Mouse (Mus musculus): ENCODE measurements around the gene Hfe2. TPM values are rescaled to one million over a fixed set of nuclear protein-coding genes. Genes with fewer than 3 reads are reported as not detected.
"Not testable (repeated sequence)": the region's sequence is repeated elsewhere in the genome, so short reads cannot be mapped to it uniquely, and the experiment has no call there.

Gene Hfe2
- polyA plus RNA-seq (2015; fragmentation: Nextera tagmentation; extraction: Ambion mirVana), result 8.7 and 18.4 TPM in 2 replicates

- peak; percentile 37; the same call in 1 of the 2 replicates for ATAC-seq (ENCODE audit: insufficient number of reproducible peaks, low FRiP score, low TSS enrichment, low read depth)
- no peaks in the 10 kb centered on the region for H3K9me3 ChIP-seq
- no peaks in the 10 kb centered on the region for H3K36me3 ChIP-seq
- H3K9ac ChIP-seq, result no peak within 1 kb of the TSS
- peaks cover 39% of the 10 kb centered on the region for H3K27me3 ChIP-seq
- H3K4me1 ChIP-seq, result peaks cover 8% of the 10 kb centered on the region
- H3K27ac ChIP-seq, result no peak within 1 kb of the TSS
- H3K4me3 ChIP-seq, result no peak within 1 kb of the TSS
- H3K4me2 ChIP-seq, result no peak within 1 kb of the TSS
- 74% methylated on average over 4 of the region's 4 CpGs for WGBS
These were observed at the start of gene Hfe2 for GRCm38 (mm10) chr3:96524914-96525313. Hfe2 (plus strand) TSS chr3:96525172.

- 51% methylated on average over 3 of the region's 3 CpGs for WGBS
- H3K4me2 ChIP-seq, result no peak overlapping the region
- H3K36me3 ChIP-seq, result no peaks in the 10 kb centered on the region
- ATAC-seq (ENCODE audit: insufficient number of reproducible peaks, low FRiP score, low TSS enrichment, low read depth), result no peak
- peaks cover 6% of the 10 kb centered on the region for H3K4me1 ChIP-seq
- no peak overlapping the region for H3K9ac ChIP-seq
- no peak overlapping the region for H3K4me3 ChIP-seq
- H3K27ac ChIP-seq, result no peak overlapping the region
- H3K27me3 ChIP-seq, result peaks cover 42% of the 10 kb centered on the region
- H3K9me3 ChIP-seq, result no peaks in the 10 kb centered on the region
These were observed 47.9 kb upstream of the Hfe2 start for GRCm38 (mm10) chr3:96477084-96477483.

GRCm38 (mm10) chr3:96477558-96477957, 47.4 kb upstream of the Hfe2 start:
- Histone ChIP-seq H3K27ac (no peak overlapping the region), H3K9ac (no peak overlapping the region), H3K4me2 (no peak overlapping the region), H3K27me3 (peaks cover 39% of the 10 kb centered on the region), H3K36me3 (no peaks in the 10 kb centered on the region), H3K9me3 (no peaks in the 10 kb centered on the region), H3K4me3 (no peak overlapping the region), H3K4me1 (peaks cover 6% of the 10 kb centered on the region)
- 68% methylated on average over 6 of the region's 6 CpGs for WGBS
- no peak for ATAC-seq (ENCODE audit: insufficient number of reproducible peaks, low FRiP score, low TSS enrichment, low read depth)

GRCm38 (mm10) chr3:96479249-96479648, 45.7 kb upstream of the Hfe2 start:
- Histone ChIP-seq H3K36me3 (no peaks in the 10 kb centered on the region), H3K9me3 (no peaks in the 10 kb centered on the region), H3K27ac (no peak overlapping the region), H3K4me1 (peaks cover 6% of the 10 kb centered on the region), H3K4me3 (no peak overlapping the region), H3K9ac (no peak overlapping the region), H3K4me2 (no peak overlapping the region), H3K27me3 (peaks cover 23% of the 10 kb centered on the region)
- WGBS, result 28% methylated on average over 3 of the region's 3 CpGs
- no peak for ATAC-seq (ENCODE audit: insufficient number of reproducible peaks, low FRiP score, low TSS enrichment, low read depth)

- no peak overlapping the region for H3K27ac ChIP-seq
- no peaks in the 10 kb centered on the region for H3K9me3 ChIP-seq
- ATAC-seq (ENCODE audit: insufficient number of reproducible peaks, low FRiP score, low TSS enrichment, low read depth), result no peak
- H3K36me3 ChIP-seq, result no peaks in the 10 kb centered on the region
- H3K4me1 ChIP-seq, result no peaks in the 10 kb centered on the region
- no peak overlapping the region for H3K9ac ChIP-seq
- H3K27me3 ChIP-seq, result peaks cover 16% of the 10 kb centered on the region
- WGBS, result 92% methylated on average over 4 of the region's 4 CpGs
- no peak overlapping the region for H3K4me3 ChIP-seq
- no peak overlapping the region for H3K4me2 ChIP-seq
These were observed 44.2 kb upstream of the Hfe2 start for GRCm38 (mm10) chr3:96480684-96481270.

- Histone ChIP-seq H3K27me3 (peaks cover 8% of the 10 kb centered on the region), H3K9ac (no peak overlapping the region), H3K4me2 (no peak overlapping the region), H3K4me3 (no peak overlapping the region), H3K36me3 (no peaks in the 10 kb centered on the region), H3K4me1 (no peaks in the 10 kb centered on the region), H3K9me3 (no peaks in the 10 kb centered on the region), H3K27ac (no peak overlapping the region)
- WGBS, result 77% methylated on average over 3 of the region's 3 CpGs
- ATAC-seq (ENCODE audit: insufficient number of reproducible peaks, low FRiP score, low TSS enrichment, low read depth), result no peak
These were observed 43.1 kb upstream of the Hfe2 start for GRCm38 (mm10) chr3:96481856-96482255.

GRCm38 (mm10) chr3:96482451-96482850, 42.5 kb upstream of the Hfe2 start:
- peaks cover 8% of the 10 kb centered on the region for H3K27me3 ChIP-seq
- no peak for ATAC-seq (ENCODE audit: insufficient number of reproducible peaks, low FRiP score, low TSS enrichment, low read depth)
- H3K4me1 ChIP-seq, result no peaks in the 10 kb centered on the region
- no peak overlapping the region for H3K27ac ChIP-seq
- no peak overlapping the region for H3K4me2 ChIP-seq
- 88% methylated on average over 13 of the region's 13 CpGs for WGBS
- no peak overlapping the region for H3K9ac ChIP-seq
- H3K4me3 ChIP-seq, result no peak overlapping the region
- H3K9me3 ChIP-seq, result no peaks in the 10 kb centered on the region
- H3K36me3 ChIP-seq, result no peaks in the 10 kb centered on the region

GRCm38 (mm10) chr3:96483044-96483443, 41.9 kb upstream of the Hfe2 start:
- not testable (repeated sequence) for H3K27me3 ChIP-seq; H3K36me3 ChIP-seq; H3K4me3 ChIP-seq; H3K4me1 ChIP-seq; ATAC-seq (ENCODE audit: insufficient number of reproducible peaks, low FRiP score, low TSS enrichment, low read depth); H3K27ac ChIP-seq; H3K9ac ChIP-seq; H3K9me3 ChIP-seq; H3K4me2 ChIP-seq
- WGBS, result 54% methylated on average over 7 of the region's 7 CpGs

GRCm38 (mm10) chr3:96483946-96484345, 41.0 kb upstream of the Hfe2 start:
- Histone ChIP-seq H3K36me3 (no peaks in the 10 kb centered on the region), H3K4me2 (no peak overlapping the region), H3K4me3 (no peak overlapping the region), H3K9me3 (no peaks in the 10 kb centered on the region), H3K4me1 (no peaks in the 10 kb centered on the region), H3K27me3 (peaks cover 8% of the 10 kb centered on the region; the same call in 1 of the 2 replicates), H3K27ac (no peak overlapping the region), H3K9ac (no peak overlapping the region)
- WGBS, result 94% methylated on average over 2 of the region's 2 CpGs
- no peak for ATAC-seq (ENCODE audit: insufficient number of reproducible peaks, low FRiP score, low TSS enrichment, low read depth)

GRCm38 (mm10) chr3:96484921-96485320, 40.1 kb upstream of the Hfe2 start:
- 76% methylated on average over 4 of the region's 4 CpGs for WGBS
- no peak for ATAC-seq (ENCODE audit: insufficient number of reproducible peaks, low FRiP score, low TSS enrichment, low read depth)
- no peaks in the 10 kb centered on the region for H3K36me3 ChIP-seq
- no peak overlapping the region for H3K27ac ChIP-seq
- no peak overlapping the region for H3K4me2 ChIP-seq
- no peaks in the 10 kb centered on the region for H3K4me1 ChIP-seq
- H3K9me3 ChIP-seq, result no peaks in the 10 kb centered on the region
- no peak overlapping the region for H3K4me3 ChIP-seq
- H3K27me3 ChIP-seq, result peaks cover 8% of the 10 kb centered on the region; the same call in 1 of the 2 replicates
- no peak overlapping the region for H3K9ac ChIP-seq

- 80% methylated on average over 2 of the region's 2 CpGs for WGBS
- Histone ChIP-seq H3K4me1 (no peaks in the 10 kb centered on the region), H3K9ac (no peak overlapping the region), H3K36me3 (no peaks in the 10 kb centered on the region), H3K27me3 (peaks cover 8% of the 10 kb centered on the region; the same call in 1 of the 2 replicates), H3K27ac (no peak overlapping the region), H3K4me2 (no peak overlapping the region), H3K4me3 (no peak overlapping the region), H3K9me3 (no peaks in the 10 kb centered on the region)
- no peak for ATAC-seq (ENCODE audit: insufficient number of reproducible peaks, low FRiP score, low TSS enrichment, low read depth)
These were observed 39.6 kb upstream of the Hfe2 start for GRCm38 (mm10) chr3:96485361-96485760.

- H3K9ac ChIP-seq, H3K4me2 ChIP-seq, H3K27ac ChIP-seq, H3K4me3 ChIP-seq, H3K4me1 ChIP-seq, H3K36me3 ChIP-seq, H3K27me3 ChIP-seq, H3K9me3 ChIP-seq: not testable (repeated sequence)
- peak; percentile 38 for ATAC-seq (ENCODE audit: insufficient number of reproducible peaks, low FRiP score, low TSS enrichment, low read depth)
- WGBS, result 4% methylated on average over 5 of the region's 34 CpGs
These were observed 38.7 kb upstream of the Hfe2 start for GRCm38 (mm10) chr3:96486064-96486827.
